Mouse (Mus musculus) hindbrain, embryonic 15.5 days (tissue): ENCODE measurements around the gene Zfp326. TPM values are rescaled to one million over a fixed set of nuclear protein-coding genes. Genes with fewer than 3 reads are reported as not detected.

Experiments
- ATAC-seq: fragments of 200-750 bp; cut with Nextera tagmentation; 2 replicates; pipeline ENCODE4 v1.8.0; 2017; ENCODE audit warnings: low read depth, moderate number of reproducible peaks, moderate TSS enrichment; ENCODE audit not compliant: low FRiP score
- H3K27ac ChIP-seq: fragments of 300-500 bp; sonication (generic); replicated peaks from 2 replicates; pipeline ENCODE4 v1.5.1; 2015; ENCODE audit warnings: mild to moderate bottlenecking, inconsistent platforms
- H3K27me3 ChIP-seq: fragments of 300-500 bp; sonication (generic); 2 replicates; pipeline ENCODE4 v1.6.1; 2015; ENCODE audit warnings: control low read depth, inconsistent platforms
- H3K36me3 ChIP-seq: fragments of 300-500 bp; sonication (generic); 2 replicates; pipeline ENCODE4 v1.6.1; 2015; ENCODE audit warnings: control low read depth, inconsistent platforms
- H3K4me1 ChIP-seq: fragments of 300-500 bp; sonication (generic); replicated peaks from 2 replicates; pipeline ENCODE4 v1.6.1; 2015; ENCODE audit warnings: control low read depth, inconsistent platforms
- H3K4me2 ChIP-seq: fragments of 300-500 bp; sonication (generic); 2 replicates; pipeline ENCODE4 v1.6.1; 2015; ENCODE audit warnings: moderate library complexity, mild to moderate bottlenecking, inconsistent platforms
- H3K4me3 ChIP-seq: fragments of 300-500 bp; sonication (generic); 2 replicates; pipeline ENCODE4 v1.5.1; 2015; ENCODE audit warnings: mild to moderate bottlenecking, inconsistent platforms
- H3K9ac ChIP-seq: fragments of 300-500 bp; sonication (generic); 2 replicates; pipeline ENCODE4 v1.6.1; 2015; ENCODE audit warnings: inconsistent platforms
- H3K9me3 ChIP-seq: fragments of 300-500 bp; sonication (generic); 2 replicates; pipeline ENCODE4 v1.6.1; 2016; ENCODE audit warnings: control low read depth, inconsistent platforms
- WGBS: fragments of 180-500 bp; shearing (Covaris S2); methylation state at CpG from one replicate; pipeline ENCODE4 v1.1.7; 2015; 5-methylcytosine and 5-hydroxymethylcytosine counted together
- polyA plus RNA-seq: library from polyadenylated mRNA; unstranded; fragments of >200 nt; fragmentation: Nextera tagmentation; extraction: Ambion mirVana; gene quantifications from 2 replicates; pipeline ENCODE4 v1.2.1, GENCODE M21; 2015

Gene Zfp326
- polyA plus RNA-seq, 1 experiment from 2014 or later: 43.0 TPM

DNA sequence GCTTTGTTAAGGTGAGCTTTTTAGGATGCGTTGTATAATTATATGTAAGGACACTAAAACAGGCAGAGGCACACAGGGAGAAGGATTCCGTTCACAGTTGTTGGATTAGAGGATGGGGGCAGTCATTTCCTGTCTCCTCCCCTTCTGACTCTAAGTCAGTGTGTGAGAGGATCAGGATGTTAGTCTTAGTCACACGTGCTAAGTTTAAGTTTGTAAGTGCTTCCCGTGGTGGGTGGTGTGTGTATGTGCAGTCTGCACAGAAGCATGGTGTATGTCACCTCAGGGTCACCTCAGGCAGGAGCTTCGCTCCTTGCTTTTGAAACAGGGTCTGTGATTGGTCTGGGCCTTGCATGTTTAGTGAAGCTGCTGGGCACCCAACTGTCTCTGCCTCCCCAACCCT lies 35.1 kb downstream of the Zfp326 start:
- no peak overlapping the region for H3K4me2 ChIP-seq
- no peaks in the 10 kb centered on the region for H3K4me1 ChIP-seq
- H3K27ac ChIP-seq: no peak overlapping the region
- H3K9ac ChIP-seq: no peak overlapping the region
- H3K4me3 ChIP-seq: no peak overlapping the region
- ATAC-seq: peak; percentile 11; the same call in 1 of the 2 replicates
- WGBS: 89% methylated on average over 5 of the region's 5 CpGs
- no peaks in the 10 kb centered on the region for H3K9me3 ChIP-seq
- no peaks in the 10 kb centered on the region for H3K27me3 ChIP-seq
- peaks cover 77% of the 10 kb centered on the region for H3K36me3 ChIP-seq

DNA sequence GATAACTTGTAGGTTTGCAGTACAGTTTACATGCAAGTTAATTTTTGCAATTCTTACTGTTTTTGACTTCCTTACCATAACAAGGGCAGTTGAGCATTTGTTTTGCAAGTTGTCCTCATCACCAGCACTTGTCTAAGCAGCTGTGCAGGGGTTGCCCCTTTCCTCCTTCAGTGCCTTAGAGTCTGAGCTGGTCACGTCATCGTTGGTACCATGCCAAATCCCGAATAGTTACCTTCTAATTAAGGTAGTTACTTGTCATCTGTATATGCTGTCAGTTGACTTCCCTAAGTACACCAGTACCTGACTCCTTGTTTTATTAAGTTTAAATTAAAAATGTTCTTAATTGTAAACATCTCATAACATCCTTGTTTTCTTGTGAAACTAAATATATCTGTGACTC lies 41.0 kb downstream of the Zfp326 start:
- Histone ChIP-seq H3K9me3 (no peaks in the 10 kb centered on the region), H3K27me3 (no peaks in the 10 kb centered on the region), H3K36me3 (peaks cover 48% of the 10 kb centered on the region), H3K4me3 (no peak overlapping the region), H3K27ac (no peak overlapping the region), H3K4me2 (no peak overlapping the region), H3K9ac (no peak overlapping the region), H3K4me1 (no peaks in the 10 kb centered on the region; the same call in 1 of the 2 replicates)
- ATAC-seq: no peak
- 88% methylated on average over 3 of the region's 3 CpGs for WGBS

DNA sequence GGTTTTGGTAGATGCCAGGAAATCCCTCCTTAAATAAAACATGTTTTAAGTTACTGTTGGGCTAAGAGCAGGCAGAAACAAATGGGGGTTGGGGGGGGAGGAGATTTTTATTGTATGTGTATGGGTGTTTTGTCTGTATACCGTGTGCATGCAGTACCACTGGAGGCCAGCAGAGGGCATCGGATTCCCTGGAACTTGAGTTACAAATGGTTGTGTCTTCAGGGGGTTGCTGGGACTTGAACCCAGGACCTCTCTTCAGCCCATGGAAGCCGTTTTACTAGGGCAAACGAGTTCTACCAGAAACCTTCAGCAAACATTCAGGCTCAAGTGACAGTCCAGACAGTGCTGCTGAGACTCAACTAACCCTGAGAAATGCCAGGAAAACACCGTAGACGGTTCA lies 41.9 kb downstream of the Zfp326 start:
- H3K9me3 ChIP-seq: no peaks in the 10 kb centered on the region
- no peak for ATAC-seq
- H3K4me1 ChIP-seq: peaks cover 6% of the 10 kb centered on the region
- no peak overlapping the region for H3K9ac ChIP-seq
- H3K27me3 ChIP-seq: no peaks in the 10 kb centered on the region
- H3K27ac ChIP-seq: no peak overlapping the region
- H3K4me3 ChIP-seq: no peak overlapping the region
- H3K4me2 ChIP-seq: no peak overlapping the region
- 91% methylated on average over 6 of the region's 6 CpGs for WGBS
- peaks cover 39% of the 10 kb centered on the region for H3K36me3 ChIP-seq

DNA sequence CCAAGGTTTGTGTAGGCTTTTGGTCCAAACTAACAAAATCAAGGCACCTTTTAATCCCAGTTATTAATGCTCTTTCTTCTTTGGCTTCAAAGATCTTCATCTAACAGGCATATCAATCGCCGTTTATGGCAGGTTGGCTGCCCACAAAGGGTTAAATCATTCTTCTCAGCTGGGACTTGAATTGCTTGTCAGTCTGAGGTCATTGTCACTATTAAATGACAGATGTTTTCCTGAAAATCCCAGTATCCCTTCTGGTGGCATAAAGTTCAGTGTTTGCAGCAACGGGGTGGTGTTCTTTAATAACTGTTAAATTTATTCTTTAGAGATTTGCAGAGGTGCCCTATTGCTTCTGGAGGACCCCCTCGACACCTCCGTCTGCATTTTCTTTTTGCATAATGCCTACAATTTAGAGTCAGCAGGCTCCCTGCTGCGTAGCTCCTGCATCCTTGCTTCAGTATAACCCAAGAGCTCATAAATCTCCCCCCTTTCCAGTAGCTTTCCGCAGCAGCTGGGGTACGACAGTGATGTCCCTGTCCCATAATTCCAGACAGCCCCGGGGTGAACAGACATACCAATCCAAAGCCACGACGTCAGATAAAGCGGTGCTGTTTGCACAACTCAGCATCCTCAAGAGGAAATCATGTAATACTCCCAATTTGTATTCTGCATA lies 46.6 kb downstream of the Zfp326 start:
- ATAC-seq: no peak
- WGBS: 26% methylated on average over 12 of the region's 12 CpGs
- H3K27me3 ChIP-seq: no peaks in the 10 kb centered on the region
- no peaks in the 10 kb centered on the region for H3K9me3 ChIP-seq
- H3K36me3 ChIP-seq: peaks cover 10% of the 10 kb centered on the region
- no peak overlapping the region for H3K9ac ChIP-seq
- H3K4me1 ChIP-seq: peaks cover 6% of the 10 kb centered on the region
- H3K27ac ChIP-seq: no peak overlapping the region
- H3K4me3 ChIP-seq: no peak overlapping the region
- H3K4me2 ChIP-seq: no peak overlapping the region

DNA sequence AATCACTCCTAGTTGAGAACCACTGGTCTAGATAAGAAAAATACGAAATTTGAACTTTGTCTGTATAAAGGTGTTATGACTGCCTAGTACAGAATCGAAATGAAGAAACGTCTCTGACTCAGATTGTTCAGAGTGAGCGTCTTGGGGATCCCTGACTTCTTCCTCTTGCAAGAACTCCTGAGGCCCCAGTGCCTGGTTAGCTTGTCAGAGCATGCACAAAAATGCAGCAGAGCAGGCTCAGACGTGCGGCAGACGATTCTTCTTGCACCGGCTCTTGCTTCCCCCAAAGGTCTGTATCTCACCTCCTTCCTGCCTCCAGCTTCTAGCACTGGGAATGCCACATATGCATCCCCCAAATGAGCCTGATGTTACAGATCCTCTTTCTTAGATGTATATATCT lies 48.0 kb downstream of the Zfp326 start:
- no peak for ATAC-seq
- Histone ChIP-seq H3K27me3 (no peaks in the 10 kb centered on the region), H3K9ac (no peak overlapping the region), H3K27ac (no peak overlapping the region), H3K4me2 (no peak overlapping the region), H3K36me3 (peaks cover 4% of the 10 kb centered on the region; the same call in 1 of the 2 replicates), H3K4me3 (no peak overlapping the region), H3K9me3 (no peaks in the 10 kb centered on the region), H3K4me1 (peaks cover 6% of the 10 kb centered on the region)
- WGBS: 82% methylated on average over 8 of the region's 8 CpGs

DNA sequence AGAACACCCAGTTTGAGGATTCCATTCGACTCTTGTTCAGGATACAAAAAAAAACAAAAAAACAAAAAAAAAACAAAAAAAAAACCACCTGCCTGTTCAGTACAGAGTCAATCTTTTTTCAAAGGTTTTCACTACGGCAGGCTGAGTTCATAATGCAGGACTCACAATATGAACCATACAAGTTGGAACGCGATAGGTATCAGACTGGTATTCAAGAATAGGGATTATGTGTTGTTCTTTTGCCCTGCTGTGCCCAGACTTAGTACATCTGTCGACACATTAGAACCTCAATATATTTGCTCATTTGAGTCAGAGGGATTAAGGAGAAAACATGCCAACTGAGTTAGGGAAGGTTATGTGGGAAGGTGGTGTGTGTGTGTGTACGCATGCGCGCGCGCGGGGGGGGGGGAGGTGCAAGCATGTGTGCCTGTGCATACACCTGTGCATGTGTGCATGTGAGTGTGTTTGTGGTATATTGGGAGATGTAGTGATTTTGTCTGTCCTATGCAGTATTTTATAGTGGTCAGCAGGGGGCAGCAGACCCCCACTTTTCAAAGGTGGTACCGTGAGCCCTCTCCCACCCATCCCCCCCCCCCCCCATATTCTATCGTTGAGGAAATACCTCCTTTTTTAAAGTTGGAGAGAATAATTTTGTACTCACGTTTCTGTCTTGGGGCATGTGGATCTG lies 49.3 kb downstream of the Zfp326 start:
- WGBS: 69% methylated on average over 14 of the region's 14 CpGs
- H3K27ac ChIP-seq: no peak overlapping the region
- H3K9me3 ChIP-seq: no peaks in the 10 kb centered on the region
- H3K9ac ChIP-seq: no peak overlapping the region
- H3K36me3 ChIP-seq: peaks cover 2% of the 10 kb centered on the region; the same call in 1 of the 2 replicates
- H3K4me2 ChIP-seq: no peak overlapping the region
- peak; percentile 68; the same call in 1 of the 2 replicates for ATAC-seq
- H3K4me1 ChIP-seq: peaks cover 6% of the 10 kb centered on the region
- H3K4me3 ChIP-seq: no peak overlapping the region
- no peaks in the 10 kb centered on the region for H3K27me3 ChIP-seq

DNA sequence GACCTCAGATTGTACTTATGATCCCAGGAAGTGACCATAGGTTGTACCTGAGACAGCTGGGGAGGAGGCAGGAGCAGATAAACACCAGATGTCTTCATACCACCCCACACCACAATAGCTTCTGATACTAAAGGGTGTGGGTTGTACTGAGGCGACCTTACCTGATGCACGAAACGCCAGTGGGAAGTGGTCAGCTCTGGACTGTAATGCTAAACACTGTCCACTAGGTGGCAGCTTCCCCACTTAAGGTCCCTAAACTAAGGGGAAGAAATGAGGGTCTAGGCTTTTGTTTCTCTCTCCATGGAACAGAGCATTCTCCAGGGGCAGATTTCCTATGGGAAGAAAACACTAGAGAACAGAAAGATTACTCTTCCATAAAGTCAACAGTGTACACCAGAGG lies 53.9 kb downstream of the Zfp326 start:
- no peak for ATAC-seq

DNA sequence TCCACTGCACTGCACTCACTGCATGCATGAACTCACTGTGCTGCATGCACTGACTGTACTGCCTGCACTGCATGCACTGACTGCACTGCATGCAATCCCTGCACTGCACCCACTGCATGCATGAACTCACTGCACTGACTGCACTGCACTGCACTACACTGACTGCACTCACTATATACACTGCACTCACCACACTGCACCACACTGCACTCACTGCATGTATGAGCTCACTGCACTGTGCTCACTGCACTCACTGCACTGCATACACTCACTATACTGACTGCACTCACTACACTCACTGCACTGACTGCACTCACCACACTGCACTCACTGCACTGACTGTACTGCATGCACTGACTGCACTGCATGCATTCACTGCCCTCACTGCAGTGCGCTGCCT lies 56.0 kb downstream of the Zfp326 start:
- ATAC-seq: peak; percentile 45; the same call in 1 of the 2 replicates
- H3K27ac ChIP-seq: no peak overlapping the region

More for the DNA sequence above, 53.9 kb downstream of the Zfp326 start:
- H3K36me3 ChIP-seq: peaks cover 7% of the 10 kb centered on the region; the same call in 1 of the 2 replicates
- no peak overlapping the region for H3K4me2 ChIP-seq
- H3K4me1 ChIP-seq: no peaks in the 10 kb centered on the region
- no peak overlapping the region for H3K27ac ChIP-seq
- no peak overlapping the region for H3K9ac ChIP-seq
- H3K4me3 ChIP-seq: no peak overlapping the region
- WGBS: 30% methylated on average over 3 of the region's 3 CpGs
- H3K9me3 ChIP-seq: 0 out of 2 replicates have a peak, but pooled peaks cover 4% of the 10 kb centered on the region
- no peaks in the 10 kb centered on the region for H3K27me3 ChIP-seq

DNA sequence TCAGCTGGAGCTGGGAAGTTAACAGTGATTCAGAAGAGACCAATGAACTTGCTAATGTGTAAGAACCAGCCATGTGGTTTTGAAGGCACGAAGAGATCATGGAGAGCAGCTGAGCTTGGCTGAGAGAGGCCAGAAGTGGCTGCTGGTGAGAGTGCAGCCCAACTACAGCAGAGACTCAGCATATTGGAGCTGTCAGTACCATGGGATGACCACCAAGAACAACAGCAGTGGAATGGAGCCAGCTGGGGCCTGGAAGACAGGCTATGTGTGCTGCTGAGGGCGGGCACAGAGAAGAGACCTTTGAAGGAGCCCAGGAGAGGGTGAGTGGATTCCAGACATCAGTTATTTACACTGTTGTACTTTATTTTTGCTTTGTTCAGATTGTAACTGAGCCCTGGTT lies 65.6 kb downstream of the Zfp326 start:
- no peak for ATAC-seq
- Histone ChIP-seq H3K27me3 (no peaks in the 10 kb centered on the region), H3K4me3 (no peak overlapping the region), H3K9me3 (no peaks in the 10 kb centered on the region), H3K36me3 (no peaks in the 10 kb centered on the region), H3K4me1 (no peaks in the 10 kb centered on the region), H3K27ac (no peak overlapping the region), H3K4me2 (no peak overlapping the region), H3K9ac (no peak overlapping the region)
- 91% methylated on average over 2 of the region's 2 CpGs for WGBS

More for the DNA sequence above, 56.0 kb downstream of the Zfp326 start:
- no peak overlapping the region for H3K4me3 ChIP-seq
- H3K9ac ChIP-seq: no peak overlapping the region
- H3K27me3 ChIP-seq: no peaks in the 10 kb centered on the region
- 0 out of 2 replicates have a peak, but pooled peaks cover 4% of the 10 kb centered on the region for H3K9me3 ChIP-seq
- no peaks in the 10 kb centered on the region for H3K4me1 ChIP-seq
- 100% methylated on average over 1 of the region's 1 CpGs for WGBS
- H3K4me2 ChIP-seq: no peak overlapping the region
- H3K36me3 ChIP-seq: peaks cover 7% of the 10 kb centered on the region; the same call in 1 of the 2 replicates

Other genes with a start within 250 kb of the Zfp326 start
- 29.7 and 35.6 TPM in 2 replicates for gene Lrrc8d, start 176.6 kb upstream of the Zfp326 start, polyA plus RNA-seq